Mouse (Mus musculus) layer of hippocampus, postnatal 25 days (tissue): Measurements from ENCODE around the gene Bmpr1a. TPM values are rescaled to one million over a fixed set of nuclear protein-coding genes. Genes with fewer than 3 reads are reported as not detected.

Source experiments
- DNase-seq, 2 experiments: peaks; one replicate each; pipeline ENCODE4 v3.0.0; 2022; ENCODE audit warnings: mixed read lengths in 2 of 2, low spot score in 1 of 2; ENCODE audit errors: extremely low spot score in 1 of 2
- total RNA-seq, 2 experiments: library from RNA; stranded (reverse); gene quantifications; 2 replicates each; pipeline ENCODE4 v1.2.3; 2021

The Bmpr1a gene
- 10 to 100 TPM; 38.0 to 40.9 TPM for total RNA-seq

DNA sequence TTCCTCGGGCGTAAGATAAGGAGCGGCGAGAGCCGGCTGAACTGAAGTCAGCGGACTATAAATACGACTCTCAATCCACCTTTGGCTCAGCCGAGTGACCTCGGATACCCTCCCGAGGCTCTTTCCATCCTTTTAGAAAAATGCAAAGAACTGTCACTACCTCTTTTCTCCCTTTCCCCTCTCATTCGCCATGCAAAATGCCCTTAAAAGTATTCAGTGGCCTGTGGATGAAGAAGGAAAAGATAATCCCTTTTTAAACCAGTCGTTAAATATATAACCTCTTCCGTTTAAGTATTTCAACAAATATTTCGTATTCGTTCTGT, at the start of gene Bmpr1a:
Gene Bmpr1a (minus strand): TSS at position 17 of the 323 bp plus-strand sequence.
- no peak for DNase-seq

DNA sequence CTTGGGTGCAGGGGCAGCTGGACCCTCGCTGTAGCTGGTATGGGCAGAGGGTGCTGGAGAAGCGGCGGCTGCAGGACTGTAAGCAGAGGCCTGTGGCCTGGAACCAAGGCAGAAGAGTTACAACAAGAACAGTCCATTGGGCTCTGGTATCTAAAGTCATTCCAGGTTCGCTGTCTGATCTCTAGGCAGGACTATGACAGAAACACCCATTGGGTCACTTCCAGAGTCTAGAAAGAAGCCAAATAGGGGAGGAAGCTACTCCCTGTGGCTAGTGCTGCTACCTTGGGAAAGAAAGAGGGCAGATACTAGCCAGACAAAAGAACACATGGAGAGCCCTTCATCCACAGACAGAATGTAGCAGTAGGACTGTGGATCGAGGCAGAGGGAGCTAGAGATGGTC, 49.1 kb upstream of the Bmpr1a start:
- no peak for DNase-seq

DNA sequence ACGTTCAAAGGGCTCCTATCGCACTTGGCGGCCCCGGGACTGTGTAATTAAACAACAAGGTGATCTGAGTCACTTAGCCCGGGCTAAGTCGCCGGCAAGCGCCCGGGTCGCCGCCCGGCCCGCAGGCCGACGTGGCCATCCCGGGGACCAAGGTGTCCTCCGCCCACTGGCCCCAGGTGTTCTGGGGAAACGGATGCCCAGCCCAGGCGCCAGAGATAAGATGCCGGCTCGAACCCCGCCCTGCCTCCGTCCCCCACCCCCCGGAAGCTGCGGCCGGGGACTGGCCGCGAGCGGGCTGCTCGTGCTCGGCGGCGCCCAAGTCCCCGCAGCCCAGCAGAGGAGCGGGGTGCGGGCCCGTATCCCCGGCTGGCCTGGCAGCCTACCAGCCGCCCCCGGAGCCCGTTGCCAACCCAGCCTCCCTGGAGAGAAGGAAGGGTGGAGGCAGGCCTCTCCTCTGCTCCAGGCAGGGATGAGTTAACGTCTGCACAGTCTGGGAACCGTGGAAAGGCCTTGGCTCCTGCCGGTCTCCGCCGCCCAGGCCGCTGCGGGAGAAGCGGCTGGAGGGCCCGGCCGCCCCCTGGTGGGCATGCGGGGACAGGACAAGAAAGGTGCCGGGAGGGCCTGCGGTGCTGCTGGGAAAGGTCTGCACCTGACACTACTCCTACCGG, 46.0 kb upstream of the Bmpr1a start:
- DNase-seq: peak; percentile 80 to 82

DNA sequence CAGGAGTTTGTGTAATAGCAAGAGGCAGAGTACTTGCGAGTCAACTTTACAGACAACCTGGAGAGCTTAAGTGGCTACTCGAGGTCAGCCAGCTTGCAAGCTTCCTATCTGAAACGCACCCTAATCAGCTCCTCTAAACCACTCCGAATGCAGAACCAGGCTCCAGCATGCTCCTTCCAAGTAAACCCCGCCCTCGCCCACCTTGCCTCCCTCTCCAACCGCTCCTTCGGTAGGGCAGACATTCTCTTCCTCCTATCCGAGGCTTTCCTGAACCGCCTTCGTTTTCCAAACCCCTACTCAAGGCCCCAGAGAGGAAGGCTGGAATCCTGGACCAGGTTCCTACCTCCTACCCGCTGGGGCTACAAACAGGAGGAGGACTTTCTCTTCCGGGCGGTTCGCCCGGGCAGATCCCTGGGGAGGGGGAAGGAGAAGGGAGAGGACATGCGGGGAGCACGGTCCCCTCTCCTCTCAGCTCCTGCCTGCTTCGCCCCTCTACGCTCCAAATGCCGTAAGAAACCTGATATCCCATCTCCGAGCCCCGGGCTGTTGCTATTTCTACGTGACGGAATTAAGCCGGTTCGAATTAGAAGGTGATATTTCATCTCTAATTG, 45.4 kb upstream of the Bmpr1a start:
- peak in 1 of 2 experiments; percentile 44 for DNase-seq

DNA sequence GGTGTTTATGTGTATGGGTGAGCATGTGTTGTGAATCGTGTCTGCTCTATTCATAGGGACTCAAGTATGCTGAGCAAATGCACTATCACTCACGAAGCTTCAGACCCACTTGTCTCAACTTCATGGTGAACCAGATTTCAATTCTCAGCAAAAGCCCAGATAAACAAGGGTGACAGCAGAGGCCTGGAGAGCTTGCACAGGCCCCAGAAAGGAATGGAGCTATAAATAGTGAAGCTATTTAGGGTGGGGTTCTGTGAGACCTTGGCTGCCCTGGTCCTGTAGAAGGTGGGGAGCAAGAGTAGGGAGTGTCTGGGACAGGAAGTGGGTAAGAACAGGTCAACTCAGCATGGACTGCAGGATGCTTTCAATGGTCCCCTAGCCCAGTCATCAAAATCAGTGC, 41.4 kb upstream of the Bmpr1a start:
- DNase-seq: no peak

DNA sequence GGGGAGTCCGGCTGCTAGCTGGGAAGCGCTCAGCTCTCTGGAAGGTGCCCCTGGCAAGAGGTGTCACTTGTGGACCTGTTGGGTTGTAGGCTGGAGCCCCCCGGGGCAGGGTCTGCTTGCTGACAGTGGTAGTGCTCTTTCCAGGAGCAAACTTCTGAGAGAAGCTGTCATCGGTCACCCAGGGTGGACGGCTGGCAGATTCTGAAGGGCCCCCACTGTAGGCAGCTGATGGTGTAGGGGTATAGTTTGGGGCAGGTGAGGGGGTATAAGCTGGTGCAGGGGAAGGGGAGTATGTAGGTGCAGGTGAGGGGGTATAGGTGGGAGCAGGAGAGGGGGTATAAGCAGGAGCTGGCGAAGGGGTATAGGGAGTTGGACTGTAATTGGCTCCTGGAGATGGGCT, 40.9 kb upstream of the Bmpr1a start:
- DNase-seq: no peak

DNA sequence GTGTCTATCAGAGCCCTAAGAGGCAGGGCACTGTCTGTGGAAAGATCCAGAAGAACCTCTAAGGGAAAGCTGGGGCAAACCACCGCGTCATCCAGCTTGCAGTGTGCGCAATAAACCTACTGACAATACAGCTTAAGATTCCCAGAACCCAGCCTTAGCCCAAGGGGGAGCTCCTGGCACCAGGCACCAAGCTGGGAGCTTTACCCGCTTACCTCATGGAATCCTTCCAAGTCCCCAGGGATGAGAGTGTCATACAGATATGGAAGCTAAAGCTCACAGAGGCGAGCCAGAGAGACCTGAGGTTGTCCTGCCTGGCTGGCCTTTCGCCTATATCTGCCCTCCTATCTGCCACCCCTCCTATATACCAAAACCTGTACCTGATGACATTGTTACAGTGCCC, 40.5 kb upstream of the Bmpr1a start:
- DNase-seq: no peak

DNA sequence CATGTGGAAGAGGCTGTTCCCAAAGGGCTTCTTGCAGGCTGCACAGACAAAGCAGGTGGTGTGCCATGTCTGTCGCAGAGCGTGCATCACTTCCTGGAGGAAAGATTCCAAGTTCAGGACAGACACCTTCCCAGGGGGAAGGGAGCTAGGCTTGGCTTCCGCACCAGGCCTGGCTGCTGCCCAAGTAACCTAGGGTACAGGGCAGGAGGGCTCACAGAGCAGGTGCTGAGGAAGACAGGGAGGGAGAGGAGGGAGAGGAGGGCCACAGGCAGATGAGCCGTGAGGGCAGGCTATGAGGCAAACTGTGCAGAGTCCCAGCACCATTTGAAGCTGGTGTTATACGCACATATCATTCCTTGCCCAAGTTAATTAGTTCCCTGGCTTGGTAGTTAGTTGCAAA, 38.8 kb upstream of the Bmpr1a start:
- DNase-seq: no peak

DNA sequence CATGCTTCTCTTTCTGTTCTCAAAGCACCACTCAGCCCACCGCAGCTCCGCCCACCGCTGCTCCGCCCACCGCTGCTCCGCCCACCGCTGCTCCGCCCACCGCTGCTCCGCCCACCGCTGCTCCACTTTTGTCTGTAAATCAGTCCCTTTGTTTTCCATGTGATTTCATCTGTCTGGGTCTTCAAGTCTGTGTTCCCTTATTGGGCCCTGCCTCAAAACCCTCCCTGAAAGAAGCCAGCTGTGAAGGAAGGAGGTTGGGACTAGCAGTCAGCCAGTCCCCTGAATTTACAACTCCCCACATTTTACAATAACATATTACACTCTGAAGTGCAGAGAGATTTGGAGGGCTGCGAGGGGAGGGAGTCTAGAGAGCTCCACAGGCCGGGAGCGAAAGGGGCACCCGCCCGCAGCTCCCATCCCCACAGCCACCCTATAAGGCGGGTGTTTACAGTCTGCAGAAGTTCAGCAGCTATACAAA, 37.6 kb upstream of the Bmpr1a start:
- no peak for DNase-seq

DNA sequence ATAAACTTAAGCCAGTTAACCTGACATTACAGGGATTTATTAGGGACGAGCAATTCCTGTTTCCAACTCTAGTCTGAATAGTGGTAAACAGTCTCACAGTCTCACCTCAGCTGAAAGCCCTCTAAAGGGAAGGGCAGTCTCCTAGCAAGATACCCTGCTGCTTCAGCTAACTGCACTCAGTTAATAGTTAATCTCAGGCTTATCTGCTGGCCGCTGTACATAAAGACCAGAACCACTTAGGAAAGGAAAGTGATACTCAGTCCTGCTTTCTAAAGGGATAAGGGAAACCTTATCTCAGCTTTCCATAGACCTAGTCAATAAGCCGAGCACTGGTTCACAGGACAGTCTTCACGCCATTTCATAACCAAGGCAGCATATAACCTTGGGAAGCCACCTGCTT, 32.7 kb upstream of the Bmpr1a start:
- DNase-seq: no peak

DNA sequence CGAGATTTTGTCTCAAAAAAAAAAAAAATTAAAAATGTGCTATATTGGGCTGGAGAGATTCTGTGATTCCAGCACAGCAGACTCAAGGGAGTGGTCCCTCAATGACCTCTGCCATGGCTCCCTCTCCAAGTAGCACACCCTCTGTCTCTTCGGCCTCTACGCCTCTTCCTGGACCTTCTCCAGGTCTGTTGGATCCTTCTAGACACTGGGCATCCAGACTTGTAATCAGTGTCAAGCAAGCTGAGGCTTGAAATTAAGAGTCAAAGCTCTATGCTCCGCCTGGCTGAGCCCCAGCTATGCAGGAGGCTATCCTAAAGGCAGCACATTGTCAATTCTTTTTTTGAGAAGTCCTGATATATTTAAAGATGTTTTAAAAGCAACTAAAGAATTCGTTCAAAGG, 30.4 kb upstream of the Bmpr1a start:
- DNase-seq: no peak

DNA sequence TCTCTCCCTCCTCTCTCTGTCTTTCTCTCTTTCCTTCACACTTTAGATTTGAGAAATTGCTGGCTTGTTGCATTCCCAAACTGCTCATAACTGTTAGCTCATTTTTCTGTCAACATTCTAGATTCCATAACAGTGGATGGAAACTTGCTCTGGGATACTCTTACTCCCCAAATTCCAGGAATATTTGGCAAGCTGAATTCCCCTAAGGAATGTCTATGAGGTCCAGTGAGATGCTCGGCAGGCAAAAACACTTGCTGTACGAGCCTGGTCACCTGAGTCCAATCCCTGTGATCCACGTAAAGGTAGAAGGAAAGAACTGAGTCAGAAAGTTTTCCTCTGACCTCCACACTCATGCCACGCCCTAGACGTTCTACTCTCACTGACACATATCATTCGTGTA, 29.4 kb upstream of the Bmpr1a start:
- DNase-seq: no peak

DNA sequence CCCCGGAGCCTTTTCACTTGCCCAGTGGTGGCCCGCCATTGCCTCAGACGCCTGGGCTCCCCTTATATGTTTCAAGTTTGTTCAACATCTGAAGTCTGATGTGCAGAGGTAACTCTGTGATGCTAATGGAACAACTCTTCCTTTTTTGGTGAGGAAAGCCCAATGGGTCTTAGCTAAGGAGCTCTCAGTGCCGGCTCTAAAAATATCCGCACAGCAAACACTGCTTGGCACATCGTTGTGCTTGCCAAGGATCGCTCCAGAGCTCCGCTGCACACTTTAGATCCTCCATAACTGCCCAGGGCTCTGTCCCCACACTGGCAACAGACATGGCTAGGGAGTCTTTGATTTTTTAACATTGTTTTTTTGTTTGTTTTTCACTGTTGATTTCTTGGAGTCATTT, 25.7 kb upstream of the Bmpr1a start:
- no peak for DNase-seq

DNA sequence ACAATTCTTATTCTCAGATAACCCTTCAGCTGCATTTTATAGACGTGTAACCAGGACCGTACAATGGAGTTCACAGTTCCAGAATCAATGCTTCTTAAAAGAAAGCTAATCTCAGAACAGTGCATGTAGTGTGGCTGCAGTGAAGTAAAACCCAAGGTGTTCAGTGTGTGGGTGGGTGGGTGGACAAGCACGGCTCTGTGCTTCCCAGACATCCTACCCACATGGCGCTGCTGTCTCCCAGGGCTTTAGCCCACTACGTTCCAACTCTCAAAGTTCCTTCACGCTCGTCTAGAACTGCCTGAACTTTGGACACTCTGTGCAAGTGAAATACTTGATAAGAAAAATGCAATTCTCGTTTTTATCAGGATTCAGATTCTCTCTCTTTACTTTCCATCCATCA, 19.6 kb upstream of the Bmpr1a start, which contains the start of gene 9230112D13Rik:
Gene 9230112D13Rik (minus strand): TSS at position 101 of the 400 bp plus-strand sequence.
- DNase-seq: no peak

DNA sequence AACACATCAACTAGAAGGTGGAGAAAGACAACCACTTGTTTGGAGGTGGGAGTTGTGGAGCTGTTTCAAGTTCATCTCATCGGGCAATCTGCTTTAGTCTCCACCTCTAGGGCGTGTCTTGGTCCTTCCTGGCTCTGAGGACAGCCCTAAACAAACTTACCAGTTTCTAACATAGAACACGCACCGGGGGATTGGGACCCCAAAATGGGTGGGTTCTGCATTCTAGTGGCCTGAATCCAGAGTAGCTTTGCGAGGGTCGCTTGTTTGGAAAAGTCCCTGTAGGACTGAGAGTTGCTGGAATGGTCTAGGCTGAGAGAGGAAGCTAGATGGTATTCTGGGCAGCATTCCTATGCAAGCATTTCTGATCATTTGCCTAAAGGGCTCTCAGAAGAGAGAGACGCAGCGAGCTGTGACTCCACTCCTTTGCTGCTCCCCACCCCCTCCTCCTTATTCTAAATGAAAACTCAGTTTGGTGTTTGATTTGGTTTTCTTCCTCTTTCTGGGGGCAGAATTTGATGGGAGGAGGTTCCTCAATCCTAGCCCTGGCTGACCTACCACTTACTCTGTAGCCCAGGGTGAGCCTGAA, 14.9 kb upstream of the Bmpr1a start:
- no peak for DNase-seq

DNA sequence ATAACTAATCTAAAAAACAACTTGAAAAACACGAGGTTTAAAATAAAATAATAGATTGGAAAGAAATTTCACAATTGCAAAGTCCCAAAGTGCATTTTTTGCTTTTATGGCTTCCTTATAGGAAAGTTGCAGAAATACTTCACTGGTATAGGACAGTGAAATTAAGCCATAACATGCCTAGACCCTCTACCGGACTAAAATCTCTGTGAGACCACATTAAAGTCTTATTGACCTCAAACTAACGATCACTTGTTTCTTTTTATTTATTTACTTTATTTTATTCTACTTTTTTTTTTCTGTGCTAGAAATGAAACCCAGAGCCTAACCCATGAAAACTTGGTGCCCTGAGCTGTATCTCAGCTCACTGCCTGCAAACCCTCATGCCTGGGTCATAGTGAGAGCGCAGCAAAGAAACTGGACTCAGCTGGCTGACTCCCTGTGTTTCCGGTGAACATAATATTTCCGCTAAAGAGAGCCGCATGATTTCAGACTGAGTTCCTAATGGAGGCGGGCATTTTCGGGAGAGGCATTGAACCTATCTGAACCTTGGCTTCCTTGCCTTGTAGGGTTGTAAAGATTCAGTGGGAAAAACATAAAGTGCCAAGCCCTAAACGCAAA, 13.9 kb upstream of the Bmpr1a start:
- no peak for DNase-seq

DNA sequence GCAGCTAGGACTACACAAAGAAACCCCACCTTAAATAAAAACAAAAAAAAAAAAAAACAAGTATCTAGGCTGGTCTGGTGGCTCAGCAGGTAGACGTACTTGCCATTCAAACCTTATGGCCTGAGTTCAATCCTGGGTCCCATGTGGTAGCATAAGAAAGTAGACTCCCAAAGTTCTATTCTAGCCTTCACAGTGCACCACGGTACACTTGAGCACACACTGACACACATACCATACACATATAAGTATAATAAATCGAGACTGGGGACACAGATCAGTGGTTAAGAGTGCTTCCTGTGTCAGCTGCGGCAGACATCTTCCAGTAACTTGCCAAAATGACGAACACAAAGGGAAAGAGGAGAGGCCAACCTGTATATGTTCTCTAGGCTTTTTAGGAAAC, 12.7 kb upstream of the Bmpr1a start:
- DNase-seq: no peak

DNA sequence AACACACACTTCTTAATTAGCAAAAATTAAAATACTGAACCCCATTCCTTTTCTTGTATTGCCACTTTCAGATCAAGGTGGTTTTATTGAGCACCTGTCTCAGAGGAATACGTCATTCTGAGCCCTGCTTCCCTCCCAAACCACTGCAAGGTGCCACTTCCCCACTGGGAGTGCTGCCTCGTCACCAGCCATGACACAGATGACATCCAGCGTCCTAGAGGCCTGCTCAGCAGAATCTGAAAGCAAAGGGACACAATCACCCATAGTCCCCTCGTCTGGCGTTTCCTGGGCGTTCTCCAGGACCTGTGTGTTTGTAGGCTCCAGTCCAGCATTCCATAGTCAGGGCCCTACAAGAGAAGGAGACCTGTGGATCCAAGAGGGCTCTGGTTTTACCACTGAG, 11.0 kb upstream of the Bmpr1a start:
- DNase-seq: no peak

DNA sequence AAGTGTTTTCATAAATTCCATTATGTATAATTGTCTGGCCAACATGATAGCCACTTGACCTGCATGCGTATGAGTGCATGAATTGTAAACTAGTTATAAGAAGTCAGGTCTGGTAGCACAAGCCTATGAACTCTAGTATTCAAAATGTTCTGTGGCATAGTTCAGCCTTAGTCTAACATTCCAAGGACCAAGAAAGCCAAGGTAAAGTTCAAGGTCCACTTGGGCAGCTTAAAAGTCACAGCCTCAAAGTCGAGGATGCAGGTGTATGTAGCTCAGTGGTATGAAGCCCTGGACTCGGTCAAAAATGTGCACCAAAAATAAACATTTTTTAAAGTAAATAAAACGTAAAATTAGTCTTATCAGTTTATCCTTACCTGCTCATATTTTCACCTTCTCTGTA, 9.5 kb upstream of the Bmpr1a start:
- no peak for DNase-seq

DNA sequence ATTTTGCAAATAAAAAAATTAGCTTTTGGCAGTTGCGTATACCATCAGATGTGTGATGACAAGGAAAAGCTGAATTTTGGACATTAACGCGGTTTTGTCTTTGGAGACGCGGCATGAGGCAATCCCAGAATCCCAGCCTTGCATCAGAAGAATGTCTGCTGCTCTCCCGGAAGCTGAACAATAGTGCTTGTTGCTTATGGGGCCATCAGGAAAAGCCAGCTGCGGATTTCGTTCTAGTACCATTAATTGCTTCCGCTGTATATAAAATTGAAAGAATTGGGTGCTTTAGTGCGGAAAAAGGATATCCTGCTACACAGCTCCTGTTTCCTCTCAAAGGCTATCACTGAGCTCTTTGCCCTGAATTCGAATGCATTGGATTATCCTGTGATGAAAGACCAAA, 8.8 kb upstream of the Bmpr1a start:
- DNase-seq: no peak

DNA sequence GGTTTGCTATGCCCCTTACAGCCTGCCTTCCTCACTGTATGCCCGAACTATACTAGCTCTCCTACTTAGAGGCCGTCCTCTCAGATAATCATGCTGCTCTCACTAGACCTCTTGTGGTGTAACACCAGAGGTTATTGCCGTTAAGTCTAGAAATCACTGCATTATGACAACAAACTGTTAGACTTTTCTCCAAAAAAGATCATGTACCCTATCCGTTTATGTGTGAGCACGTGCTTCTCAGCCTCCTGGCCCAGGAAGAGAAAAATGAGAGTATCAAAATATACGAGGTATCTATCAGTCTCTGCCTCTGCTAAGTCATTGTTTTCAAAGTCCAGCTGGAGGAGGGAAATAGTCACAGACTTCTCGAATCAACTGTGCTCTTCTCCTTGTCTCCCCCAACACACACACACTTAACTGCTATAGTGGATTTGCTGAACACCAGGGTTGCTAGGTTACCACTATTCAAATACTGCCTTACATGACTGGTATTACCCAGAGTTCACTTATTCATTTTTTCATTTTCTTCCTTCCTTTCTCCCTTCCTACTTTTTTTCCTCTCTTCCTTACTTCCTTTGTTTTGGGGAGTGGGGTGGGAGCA, 5.8 kb upstream of the Bmpr1a start:
- no peak for DNase-seq
